Mouse (Mus musculus) neural tube, embryonic 14.5 days (tissue): ENCODE measurements at regions not wholly inside any gene's neighbourhood (a gene's known extent, or its start where the extent isn't known, plus 50 kb on each side); places are given as distances from the start of the nearest gene placed in this dataset.

Source experiments
- ATAC-seq: fragments of 200-750 bp; cut with Nextera tagmentation; 2 replicates; pipeline ENCODE4 v1.8.0; 2017; ENCODE audit warnings: low read depth, mild to moderate bottlenecking, moderate TSS enrichment, moderate library complexity
- H3K27ac ChIP-seq: fragments of 300-500 bp; sonication (generic); 2 replicates; pipeline ENCODE4 v1.5.1; 2014; ENCODE audit warnings: low read depth, mild to moderate bottlenecking, control low read depth, low read length, moderate library complexity, mixed read lengths
- H3K27me3 ChIP-seq: fragments of 300-500 bp; sonication (generic); 2 replicates; pipeline ENCODE4 v1.6.1; 2014; ENCODE audit warnings: low read length; ENCODE audit not compliant: control insufficient read depth, insufficient read depth
- H3K36me3 ChIP-seq: fragments of 300-500 bp; sonication (generic); 2 replicates; pipeline ENCODE4 v1.6.1; 2014; ENCODE audit warnings: low read length, mixed read lengths; ENCODE audit not compliant: control insufficient read depth, insufficient read depth
- H3K4me1 ChIP-seq: fragments of 300-500 bp; sonication (generic); 2 replicates; pipeline ENCODE4 v1.6.1; 2014; ENCODE audit warnings: low read length; ENCODE audit not compliant: control insufficient read depth, insufficient read depth
- H3K4me2 ChIP-seq: fragments of 300-500 bp; sonication (generic); 2 replicates; pipeline ENCODE4 v1.6.1; 2014; ENCODE audit warnings: mild to moderate bottlenecking, low read depth, low read length, control low read depth
- H3K4me3 ChIP-seq: fragments of 300-500 bp; sonication (generic); 2 replicates; pipeline ENCODE4 v1.5.1; 2014; ENCODE audit warnings: low read depth, low read length, control low read depth, mixed read lengths
- H3K9ac ChIP-seq: fragments of 300-500 bp; sonication (generic); replicated peaks from 2 replicates; pipeline ENCODE4 v1.6.1; 2014; ENCODE audit warnings: low read depth, mild to moderate bottlenecking, control low read depth, low read length, mixed read lengths
- H3K9me3 ChIP-seq: fragments of 300-500 bp; sonication (generic); 2 replicates; pipeline ENCODE4 v1.6.1; 2016; ENCODE audit warnings: low read length; ENCODE audit not compliant: control insufficient read depth
- WGBS: fragments of 180-500 bp; shearing (Covaris S2); extraction: QIAGEN DNeasy Blood & Tissue Kit; methylation state at CpG from one replicate; pipeline ENCODE4 v1.1.7; 2014; 5-methylcytosine and 5-hydroxymethylcytosine counted together

DNA sequence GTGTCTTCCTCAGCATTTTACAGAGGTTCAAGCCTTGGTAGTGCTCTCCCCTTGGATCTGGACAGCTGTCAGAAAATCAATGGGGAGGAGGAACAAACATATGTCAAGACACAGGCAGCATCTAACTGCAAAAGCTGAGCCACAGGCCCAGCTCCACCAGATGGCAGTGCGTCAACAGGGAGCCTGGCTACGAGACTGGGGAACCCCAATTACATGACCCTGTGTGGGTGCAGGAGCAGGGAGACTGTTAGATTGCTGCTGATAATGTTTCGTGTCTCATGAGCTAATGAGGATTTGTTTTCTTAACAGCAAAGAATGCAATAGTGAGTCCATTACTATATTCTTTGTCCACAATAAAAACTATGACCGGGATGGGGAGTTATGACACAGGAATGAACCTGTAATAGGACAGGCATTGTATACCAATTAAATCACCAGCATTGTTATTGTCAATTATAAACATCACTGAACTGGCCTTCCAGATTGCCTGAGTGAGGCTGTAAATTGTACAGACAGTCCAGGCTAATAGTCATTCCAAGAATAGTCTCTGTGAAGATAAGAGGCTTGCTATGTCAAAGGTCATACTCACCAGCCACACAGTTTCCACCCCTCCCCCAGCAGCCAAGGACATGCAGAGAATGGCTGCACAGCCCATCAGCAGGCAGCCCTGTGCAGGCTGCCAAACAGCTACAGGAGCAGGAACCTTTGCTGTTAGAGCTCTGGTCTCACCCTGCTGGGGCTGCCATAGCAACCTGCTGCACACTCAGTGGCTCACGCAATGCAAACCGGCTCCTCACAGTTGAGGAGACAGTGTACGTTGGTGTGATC is 58.8 kb upstream of the Barx2 start:
- peaks cover 9% of the 10 kb centered on the region; the same call in 1 of the 2 replicates for H3K4me1 ChIP-seq
- no peaks in the 10 kb centered on the region for H3K9me3 ChIP-seq
- no peak overlapping the region for H3K4me3 ChIP-seq
- H3K27ac ChIP-seq = peak overlapping the region; percentile 28; the same call in 1 of the 2 replicates
- ATAC-seq = peak; percentile 94
- no peaks in the 10 kb centered on the region for H3K36me3 ChIP-seq
- H3K4me2 ChIP-seq = peak overlapping the region; percentile 17; the same call in 1 of the 2 replicates
- 5% methylated on average over 7 of the region's 7 CpGs for WGBS
- H3K9ac ChIP-seq = no peak overlapping the region
- no peaks in the 10 kb centered on the region for H3K27me3 ChIP-seq

DNA sequence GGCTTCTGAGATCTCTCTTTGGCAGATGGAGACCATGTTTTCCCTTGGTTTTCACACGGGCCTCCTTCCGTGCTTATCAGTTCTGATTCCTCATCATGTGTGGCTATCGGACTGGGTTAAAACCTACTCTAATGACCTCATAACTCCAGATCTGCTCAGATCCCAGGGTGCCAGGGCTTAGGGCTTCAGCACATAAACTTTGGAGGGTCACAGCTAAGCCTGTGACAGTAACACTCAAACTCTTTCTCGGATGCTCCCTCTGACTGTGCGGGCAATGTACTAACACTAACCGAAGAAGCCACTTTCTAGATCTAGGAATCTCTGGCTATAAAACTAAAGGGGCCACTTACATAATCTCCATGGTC is 59.3 kb upstream of the Barx2 start:
- WGBS = 50% methylated on average over 6 of the region's 6 CpGs
- peak; percentile 38; the same call in 1 of the 2 replicates for ATAC-seq
- Histone ChIP-seq H3K9ac (no peak overlapping the region), H3K27ac (peak overlapping the region; percentile 28; the same call in 1 of the 2 replicates), H3K4me2 (peak overlapping the region; percentile 17; the same call in 1 of the 2 replicates), H3K9me3 (no peaks in the 10 kb centered on the region), H3K27me3 (no peaks in the 10 kb centered on the region), H3K4me3 (no peak overlapping the region), H3K36me3 (no peaks in the 10 kb centered on the region), H3K4me1 (peaks cover 9% of the 10 kb centered on the region; the same call in 1 of the 2 replicates)

DNA sequence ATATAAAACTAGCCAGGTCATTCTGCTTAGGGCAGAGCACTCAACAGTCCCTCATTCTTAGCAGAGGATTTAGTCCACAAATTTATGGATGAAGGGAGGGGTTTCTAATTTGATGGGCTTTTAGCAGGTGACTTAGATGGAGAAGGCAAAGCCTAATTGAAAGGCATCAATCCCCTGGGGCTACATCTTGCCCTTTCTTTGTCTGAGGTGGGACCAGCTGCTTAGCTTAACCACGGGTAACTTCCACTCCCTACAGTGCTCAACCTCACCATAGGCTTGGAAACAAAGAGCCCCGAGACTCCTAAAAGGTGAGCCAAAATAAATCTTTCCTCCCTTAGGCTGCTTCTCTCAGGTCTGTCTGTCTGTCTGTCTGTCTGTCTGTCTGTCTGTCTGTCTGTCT is 62.9 kb upstream of the Barx2 start:
- H3K9ac ChIP-seq = no peak overlapping the region
- 25% methylated on average over 2 of the region's 2 CpGs for WGBS
- H3K27me3 ChIP-seq = no peaks in the 10 kb centered on the region
- peaks cover 9% of the 10 kb centered on the region; the same call in 1 of the 2 replicates for H3K4me1 ChIP-seq
- H3K9me3 ChIP-seq = no peaks in the 10 kb centered on the region
- ATAC-seq = no peak
- H3K4me2 ChIP-seq = no peak overlapping the region
- H3K27ac ChIP-seq = no peak overlapping the region
- no peak overlapping the region for H3K4me3 ChIP-seq
- H3K36me3 ChIP-seq = no peaks in the 10 kb centered on the region

- H3K36me3 ChIP-seq = no peaks in the 10 kb centered on the region
- no peak for ATAC-seq
- no peak overlapping the region for H3K9ac ChIP-seq
- 94% methylated on average over 2 of the region's 2 CpGs for WGBS
- no peaks in the 10 kb centered on the region for H3K27me3 ChIP-seq
- H3K4me1 ChIP-seq = no peaks in the 10 kb centered on the region
- no peak overlapping the region for H3K27ac ChIP-seq
- H3K9me3 ChIP-seq = no peaks in the 10 kb centered on the region
- no peak overlapping the region for H3K4me3 ChIP-seq
- no peak overlapping the region for H3K4me2 ChIP-seq
Measured at GRCm38 (mm10) chr9:31978071-31978470, 64.8 kb upstream of the Barx2 start.

GRCm38 (mm10) chr9:31979211-31979610 is 65.9 kb upstream of the Barx2 start:
- Histone ChIP-seq H3K27me3 (no peaks in the 10 kb centered on the region), H3K9ac (no peak overlapping the region), H3K27ac (no peak overlapping the region), H3K4me1 (no peaks in the 10 kb centered on the region), H3K4me2 (no peak overlapping the region), H3K9me3 (no peaks in the 10 kb centered on the region), H3K36me3 (no peaks in the 10 kb centered on the region), H3K4me3 (no peak overlapping the region)
- no peak for ATAC-seq
- whole genome bisulfite sequencing = 88% methylated on average over 3 of the region's 3 CpGs

GRCm38 (mm10) chr9:31980459-31980858 is 67.2 kb upstream of the Barx2 start:
- no peaks in the 10 kb centered on the region for H3K36me3 ChIP-seq
- no peak for ATAC-seq
- 95% methylated on average over 5 of the region's 5 CpGs for WGBS
- no peaks in the 10 kb centered on the region for H3K4me1 ChIP-seq
- no peak overlapping the region for H3K4me3 ChIP-seq
- no peaks in the 10 kb centered on the region for H3K9me3 ChIP-seq
- no peak overlapping the region for H3K4me2 ChIP-seq
- no peaks in the 10 kb centered on the region for H3K27me3 ChIP-seq
- no peak overlapping the region for H3K27ac ChIP-seq
- no peak overlapping the region for H3K9ac ChIP-seq

DNA sequence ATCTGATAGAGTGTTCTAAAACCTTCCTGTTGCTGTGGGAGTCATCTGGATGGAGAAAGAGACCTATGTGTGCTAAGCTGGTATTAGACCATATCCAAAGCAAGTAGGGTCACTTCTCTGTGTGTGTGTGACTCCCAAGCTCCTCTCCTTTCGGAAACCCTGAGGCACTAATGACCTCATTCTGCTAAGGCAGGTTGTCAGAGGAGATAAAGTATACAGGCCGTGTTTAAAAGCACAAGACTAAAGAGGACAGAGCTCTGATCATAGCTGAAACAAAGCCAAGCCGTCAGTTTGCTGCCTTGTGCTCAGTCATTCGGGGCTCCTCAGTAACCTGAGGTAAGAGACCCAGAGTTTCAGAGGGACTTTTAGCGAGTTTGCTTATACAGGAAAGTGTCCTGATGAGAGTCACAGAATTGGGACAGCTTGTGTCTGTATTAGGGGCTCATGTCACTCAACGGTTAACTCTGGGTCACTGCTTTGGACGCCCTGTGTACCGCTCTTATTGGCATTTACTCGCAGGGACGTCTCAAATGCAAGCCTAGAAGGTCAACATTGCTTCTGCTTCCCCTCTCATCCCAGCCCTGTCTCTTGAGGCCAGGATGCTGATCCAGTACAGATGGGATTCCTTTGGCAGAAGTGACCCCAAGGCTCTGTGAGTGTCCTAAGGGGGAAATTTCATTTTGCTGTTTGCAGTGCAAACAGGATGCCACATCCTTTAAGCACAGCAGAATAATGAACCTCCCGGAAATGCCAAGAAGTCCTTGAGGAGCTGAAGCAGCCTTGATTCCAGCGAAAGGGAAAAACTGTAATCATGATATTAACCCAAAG is 70.7 kb upstream of the Barx2 start:
- no peak overlapping the region for H3K4me3 ChIP-seq
- ATAC-seq = no peak
- H3K4me2 ChIP-seq = no peak overlapping the region

DNA sequence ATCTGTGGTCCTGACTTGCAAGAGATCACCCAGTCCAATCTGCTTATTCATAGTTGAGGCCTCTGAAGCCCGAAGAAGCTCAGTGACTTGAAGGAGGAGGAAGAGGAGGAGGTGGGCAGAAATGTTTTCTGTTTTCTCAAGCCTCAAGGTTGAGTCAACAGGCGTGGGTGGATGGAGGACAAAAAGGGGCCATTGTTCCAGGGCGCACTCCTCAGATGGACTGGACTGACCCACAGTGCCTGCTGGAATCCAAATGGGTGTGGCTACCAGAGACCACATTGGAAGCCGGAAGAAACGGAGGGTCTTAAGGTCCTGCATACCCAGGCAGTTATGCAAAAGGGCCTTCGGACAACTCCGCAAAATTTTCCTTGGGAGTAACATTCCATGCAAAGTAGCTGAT is 75.6 kb upstream of the Barx2 start:
- H3K4me2 ChIP-seq = no peak overlapping the region
- WGBS = 78% methylated on average over 7 of the region's 7 CpGs
- no peaks in the 10 kb centered on the region for H3K27me3 ChIP-seq
- no peak for ATAC-seq
- H3K4me1 ChIP-seq = 0 out of 2 replicates have a peak, but pooled peaks cover 4% of the 10 kb centered on the region
- no peaks in the 10 kb centered on the region for H3K9me3 ChIP-seq
- H3K36me3 ChIP-seq = no peaks in the 10 kb centered on the region
- H3K4me3 ChIP-seq = no peak overlapping the region
- H3K27ac ChIP-seq = no peak overlapping the region
- no peak overlapping the region for H3K9ac ChIP-seq

More for the DNA sequence above, 70.7 kb upstream of the Barx2 start:
- Histone ChIP-seq H3K9ac (no peak overlapping the region), H3K27me3 (no peaks in the 10 kb centered on the region), H3K9me3 (no peaks in the 10 kb centered on the region), H3K4me1 (no peaks in the 10 kb centered on the region), H3K36me3 (no peaks in the 10 kb centered on the region), H3K27ac (no peak overlapping the region)
- WGBS = 69% methylated on average over 12 of the region's 12 CpGs
